Mouse (Mus musculus): Measurements from ENCODE around the gene Kit. TPM values are rescaled to one million over a fixed set of nuclear protein-coding genes. Genes with fewer than 3 reads are reported as not detected.

Gene Kit
- 44.2 and 46.0 TPM in 2 replicates for polyA plus RNA-seq (2015; fragmentation: Nextera tagmentation; extraction: Ambion mirVana)

GRCm38 (mm10) chr5:75574852-75575566, at the start of gene Kit:
TSS of gene Kit (plus strand) at chr5:75574916.
- Histone ChIP-seq H3K9me3 (replicated peaks) (no peaks in the 10 kb centered on the region), H3K27ac (replicated peaks) (peak within 1 kb of the TSS; percentile 85), H3K36me3 (no peaks in the 10 kb centered on the region), H3K4me1 (peaks cover 41% of the 10 kb centered on the region), H3K27me3 (replicated peaks) (no peaks in the 10 kb centered on the region), H3K4me2 (peak within 1 kb of the TSS; percentile 95), H3K4me3 (replicated peaks) (peak within 1 kb of the TSS; percentile 85), H3K9ac (replicated peaks) (peak within 1 kb of the TSS; percentile 85)
- ATAC-seq (ENCODE audit: low FRiP score) = peak; percentile 95
- 1% methylated on average over 64 of the region's 65 CpGs for WGBS

GRCm38 (mm10) chr5:75536156-75536555, 38.6 kb upstream of the Kit start:
- no peak overlapping the region for H3K27ac ChIP-seq (replicated peaks)
- H3K36me3 ChIP-seq = no peaks in the 10 kb centered on the region
- H3K4me1 ChIP-seq = peaks cover 8% of the 10 kb centered on the region; the same call in 1 of the 2 replicates
- no peaks in the 10 kb centered on the region for H3K9me3 ChIP-seq (replicated peaks)
- no peaks in the 10 kb centered on the region for H3K27me3 ChIP-seq (replicated peaks)
- no peak for ATAC-seq (ENCODE audit: low FRiP score)
- no peak overlapping the region for H3K9ac ChIP-seq (replicated peaks)
- 77% methylated on average over 3 of the region's 3 CpGs for WGBS
- H3K4me3 ChIP-seq (replicated peaks) = no peak overlapping the region
- no peak overlapping the region for H3K4me2 ChIP-seq

GRCm38 (mm10) chr5:75537717-75538116, 37.0 kb upstream of the Kit start:
- Histone ChIP-seq H3K9ac (replicated peaks) (no peak overlapping the region), H3K36me3 (no peaks in the 10 kb centered on the region), H3K4me3 (replicated peaks) (no peak overlapping the region), H3K27me3 (replicated peaks) (no peaks in the 10 kb centered on the region), H3K27ac (replicated peaks) (no peak overlapping the region), H3K9me3 (replicated peaks) (no peaks in the 10 kb centered on the region), H3K4me1 (peaks cover 8% of the 10 kb centered on the region; the same call in 1 of the 2 replicates), H3K4me2 (no peak overlapping the region)
- WGBS = 31% methylated on average over 4 of the region's 4 CpGs
- ATAC-seq (ENCODE audit: low FRiP score) = no peak

- no peaks in the 10 kb centered on the region for H3K27me3 ChIP-seq (replicated peaks)
- H3K4me2 ChIP-seq = no peak overlapping the region
- WGBS = 10% methylated on average over 4 of the region's 4 CpGs
- no peak overlapping the region for H3K4me3 ChIP-seq (replicated peaks)
- no peak for ATAC-seq (ENCODE audit: low FRiP score)
- peaks cover 8% of the 10 kb centered on the region; the same call in 1 of the 2 replicates for H3K4me1 ChIP-seq
- H3K9ac ChIP-seq (replicated peaks) = no peak overlapping the region
- no peaks in the 10 kb centered on the region for H3K36me3 ChIP-seq
- no peak overlapping the region for H3K27ac ChIP-seq (replicated peaks)
- H3K9me3 ChIP-seq (replicated peaks) = no peaks in the 10 kb centered on the region
Observed at GRCm38 (mm10) chr5:75538458-75538857, 36.3 kb upstream of the Kit start.

- Histone ChIP-seq H3K4me3 (replicated peaks) (no peak overlapping the region), H3K36me3 (no peaks in the 10 kb centered on the region), H3K4me2 (no peak overlapping the region), H3K27me3 (replicated peaks) (no peaks in the 10 kb centered on the region), H3K4me1 (peaks cover 8% of the 10 kb centered on the region; the same call in 1 of the 2 replicates), H3K9ac (replicated peaks) (no peak overlapping the region), H3K9me3 (replicated peaks) (no peaks in the 10 kb centered on the region), H3K27ac (replicated peaks) (no peak overlapping the region)
- no peak for ATAC-seq (ENCODE audit: low FRiP score)
- WGBS = 41% methylated on average over 6 of the region's 6 CpGs
Observed at GRCm38 (mm10) chr5:75539098-75539497, 35.6 kb upstream of the Kit start.

- H3K4me2 ChIP-seq = no peak overlapping the region
- ATAC-seq (ENCODE audit: low FRiP score) = no peak
- WGBS = 84% methylated on average over 3 of the region's 3 CpGs
- no peaks in the 10 kb centered on the region for H3K36me3 ChIP-seq
- H3K9ac ChIP-seq (replicated peaks) = no peak overlapping the region
- H3K9me3 ChIP-seq (replicated peaks) = no peaks in the 10 kb centered on the region
- no peak overlapping the region for H3K4me3 ChIP-seq (replicated peaks)
- no peaks in the 10 kb centered on the region for H3K27me3 ChIP-seq (replicated peaks)
- H3K27ac ChIP-seq (replicated peaks) = no peak overlapping the region
- no peaks in the 10 kb centered on the region for H3K4me1 ChIP-seq
Observed at GRCm38 (mm10) chr5:75543757-75544156, 31.0 kb upstream of the Kit start.

GRCm38 (mm10) chr5:75544472-75545264, 30.0 kb upstream of the Kit start:
- no peaks in the 10 kb centered on the region for H3K27me3 ChIP-seq (replicated peaks)
- H3K27ac ChIP-seq (replicated peaks) = no peak overlapping the region
- H3K4me1 ChIP-seq = no peaks in the 10 kb centered on the region
- no peaks in the 10 kb centered on the region for H3K36me3 ChIP-seq
- no peak for ATAC-seq (ENCODE audit: low FRiP score)
- no peak overlapping the region for H3K4me3 ChIP-seq (replicated peaks)
- H3K4me2 ChIP-seq = no peak overlapping the region
- 85% methylated on average over 14 of the region's 14 CpGs for WGBS
- H3K9me3 ChIP-seq (replicated peaks) = no peaks in the 10 kb centered on the region
- no peak overlapping the region for H3K9ac ChIP-seq (replicated peaks)

- no peak overlapping the region for H3K4me3 ChIP-seq (replicated peaks)
- no peak overlapping the region for H3K27ac ChIP-seq (replicated peaks)
- no peaks in the 10 kb centered on the region for H3K9me3 ChIP-seq (replicated peaks)
- no peaks in the 10 kb centered on the region for H3K4me1 ChIP-seq
- no peaks in the 10 kb centered on the region for H3K27me3 ChIP-seq (replicated peaks)
- 86% methylated on average over 4 of the region's 4 CpGs for WGBS
- no peaks in the 10 kb centered on the region for H3K36me3 ChIP-seq
- H3K4me2 ChIP-seq = no peak overlapping the region
- H3K9ac ChIP-seq (replicated peaks) = no peak overlapping the region
- no peak for ATAC-seq (ENCODE audit: low FRiP score)
Observed at GRCm38 (mm10) chr5:75545265-75545643, 29.5 kb upstream of the Kit start.

GRCm38 (mm10) chr5:75553021-75553420, 21.7 kb upstream of the Kit start:
- H3K27me3 ChIP-seq (replicated peaks) = no peaks in the 10 kb centered on the region

GRCm38 (mm10) chr5:75557636-75558035, 17.1 kb upstream of the Kit start:
- Histone ChIP-seq H3K27ac (replicated peaks) (no peak overlapping the region), H3K36me3 (no peaks in the 10 kb centered on the region), H3K27me3 (replicated peaks) (no peaks in the 10 kb centered on the region), H3K9me3 (replicated peaks) (no peaks in the 10 kb centered on the region), H3K4me2 (no peak overlapping the region), H3K9ac (replicated peaks) (no peak overlapping the region), H3K4me3 (replicated peaks) (no peak overlapping the region), H3K4me1 (no peaks in the 10 kb centered on the region)
- 51% methylated on average over 11 of the region's 11 CpGs for WGBS
- no peak for ATAC-seq (ENCODE audit: low FRiP score)

More at GRCm38 (mm10) chr5:75553021-75553420, 21.7 kb upstream of the Kit start:
- Histone ChIP-seq H3K27ac (replicated peaks) (no peak overlapping the region), H3K36me3 (no peaks in the 10 kb centered on the region), H3K4me2 (no peak overlapping the region), H3K4me3 (replicated peaks) (no peak overlapping the region), H3K4me1 (no peaks in the 10 kb centered on the region), H3K9ac (replicated peaks) (no peak overlapping the region), H3K9me3 (replicated peaks) (no peaks in the 10 kb centered on the region)
- 89% methylated on average over 3 of the region's 3 CpGs for WGBS
- no peak for ATAC-seq (ENCODE audit: low FRiP score)

GRCm38 (mm10) chr5:75559291-75559690, 15.4 kb upstream of the Kit start:
- H3K27ac ChIP-seq (replicated peaks) = no peak overlapping the region
- H3K36me3 ChIP-seq = no peaks in the 10 kb centered on the region
- ATAC-seq (ENCODE audit: low FRiP score) = no peak
- H3K27me3 ChIP-seq (replicated peaks) = no peaks in the 10 kb centered on the region
- H3K4me1 ChIP-seq = no peaks in the 10 kb centered on the region
- no peak overlapping the region for H3K4me3 ChIP-seq (replicated peaks)
- WGBS = 37% methylated on average over 6 of the region's 6 CpGs
- no peak overlapping the region for H3K4me2 ChIP-seq
- no peak overlapping the region for H3K9ac ChIP-seq (replicated peaks)
- no peaks in the 10 kb centered on the region for H3K9me3 ChIP-seq (replicated peaks)

- Histone ChIP-seq H3K4me1 (no peaks in the 10 kb centered on the region), H3K4me2 (no peak overlapping the region), H3K9me3 (replicated peaks) (no peaks in the 10 kb centered on the region), H3K36me3 (no peaks in the 10 kb centered on the region), H3K27ac (replicated peaks) (no peak overlapping the region), H3K9ac (replicated peaks) (no peak overlapping the region), H3K4me3 (replicated peaks) (no peak overlapping the region), H3K27me3 (replicated peaks) (no peaks in the 10 kb centered on the region)
- WGBS = 96% methylated on average over 2 of the region's 2 CpGs
- no peak for ATAC-seq (ENCODE audit: low FRiP score)
Observed at GRCm38 (mm10) chr5:75561231-75561630, 13.5 kb upstream of the Kit start.
